Mouse (Mus musculus) E14TG2a.4 (cell line): Measurements from ENCODE around the gene Aars2.

Experiments
- CTCF ChIP-seq: conservative IDR thresholded peaks from 2 replicates; pipeline ENCODE4 v1.5.1; 2014; ENCODE audit warnings: low read length
- NANOG ChIP-seq: IDR thresholded peaks from 2 replicates; pipeline ENCODE4 v1.6.1; 2014; ENCODE audit warnings: borderline replicate concordance, low read length, mixed read lengths
- POU5F1 ChIP-seq: IDR thresholded peaks from 2 replicates; pipeline ENCODE4 v1.6.1; 2014; ENCODE audit warnings: low read length, borderline replicate concordance

- TF ChIP-seq CTCF (no peak), NANOG (no peak), POU5F1 (no peak)
Measured at GRCm38 (mm10) chr17:45487216-45487615, 19.4 kb upstream of the Aars2 start.
